Mouse (Mus musculus) bone marrow macrophage, adult 2 months (primary cell): ENCODE data around the gene Adcy9.

Source experiments
- CTCF ChIP-seq: IDR thresholded peaks from 2 replicates; pipeline ENCODE4 v1.5.1; 2012; ENCODE audit warnings: low read depth, mild to moderate bottlenecking, low read length, moderate library complexity
- POLR2A ChIP-seq: IDR thresholded peaks from 2 replicates; pipeline ENCODE4 v1.6.1; 2012; ENCODE audit warnings: mild to moderate bottlenecking, low read depth, low read length, borderline replicate concordance

GRCm38 (mm10) chr16:4454563-4454962, 34.3 kb upstream of the Adcy9 start:
- TF ChIP-seq CTCF (no peak), POLR2A (no peak)
